In genomic region chr15:61210161-61210560, GRCm38 (mm10) we compare ENCODE assay signal across 28 mouse cellular contexts.
"Had no signal": no experiment of that assay in that cellular context is flagged by ENCODE, and none has a peak within 500 bp of the region (broad histone marks: within the 10 kb centered on the region; RNA-seq: fewer than 3 reads in every experiment).

No protein-coding gene starts in this region.

- DNase-seq: gastrocnemius, adult 2 months; gastrocnemius, postnatal 10 days; gastrocnemius, postnatal 25 days; heart, adult 18-20 months; heart, postnatal 10 days; heart, postnatal 4 days; kidney, adult 18-20 months; kidney, adult 8-10 months; kidney, postnatal 10 days; kidney, postnatal 36 days; layer of hippocampus, adult 9-11 months; layer of hippocampus, postnatal 36 days; left cerebral cortex, postnatal 4 days; liver; liver, embryonic 13.5 days; liver, postnatal 0 days had no signal

- H3K9me3 ChIP-seq: heart, embryonic 10.5 days; heart, embryonic 12.5 days; hindbrain, embryonic 10.5 days; hindbrain, embryonic 12.5 days; intestine, embryonic 15.5 days; limb, embryonic 12.5 days; liver, embryonic 13.5 days; liver, embryonic 15.5 days had no signal

- H3K4me1 ChIP-seq: heart, embryonic 10.5 days; heart, embryonic 12.5 days; hindbrain, embryonic 10.5 days; hindbrain, embryonic 12.5 days; intestine, embryonic 15.5 days; limb, embryonic 12.5 days; liver, embryonic 13.5 days; liver, embryonic 15.5 days had no signal

- H3K27me3 ChIP-seq: heart, embryonic 12.5 days; hindbrain, embryonic 12.5 days; intestine, embryonic 15.5 days; limb, embryonic 12.5 days; liver, embryonic 13.5 days; liver, embryonic 15.5 days had no signal

- H3K36me3 ChIP-seq: heart, embryonic 10.5 days; heart, embryonic 12.5 days; hindbrain, embryonic 10.5 days; hindbrain, embryonic 12.5 days; intestine, embryonic 15.5 days; limb, embryonic 12.5 days; liver, embryonic 13.5 days; liver, embryonic 15.5 days had no signal

- H3K9ac ChIP-seq: heart, embryonic 12.5 days; hindbrain, embryonic 12.5 days; hindbrain, embryonic 14.5 days; intestine, embryonic 15.5 days; limb, embryonic 12.5 days; liver, embryonic 13.5 days; liver, embryonic 15.5 days; liver, postnatal 0 days had no signal

- ATAC-seq: hindbrain, embryonic 16.5 days; inflammation-experienced regulatory T-cells, adult 6 months; intestine, embryonic 15.5 days; intestine, postnatal 0 days; liver, postnatal 0 days had no signal

- H3K27ac ChIP-seq: gastrocnemius, adult 2 months; heart, embryonic 10.5 days; hindbrain, embryonic 10.5 days; hindbrain, embryonic 12.5 days; hindbrain, embryonic 14.5 days; intestine, embryonic 15.5 days; limb, embryonic 12.5 days; liver, embryonic 13.5 days; liver, embryonic 15.5 days had no signal

- H3K4me2 ChIP-seq: heart, embryonic 12.5 days; hindbrain, embryonic 12.5 days; hindbrain, embryonic 14.5 days; intestine, embryonic 15.5 days; limb, embryonic 12.5 days; liver, embryonic 11.5 days; liver, embryonic 13.5 days; liver, embryonic 15.5 days had no signal

- H3K4me3 ChIP-seq: gastrocnemius, adult 2 months; heart, embryonic 10.5 days; heart, embryonic 12.5 days; hindbrain, embryonic 10.5 days; hindbrain, embryonic 12.5 days; intestine, embryonic 15.5 days; limb, embryonic 12.5 days; liver, embryonic 13.5 days; liver, embryonic 15.5 days had no signal
